Mouse (Mus musculus) CH12.LX (cell line): Measurements from ENCODE around the gene Hacd4. TPM values are rescaled to one million over a fixed set of nuclear protein-coding genes. Genes with fewer than 3 reads are reported as not detected.

Source experiments
- DNase-seq: peaks from one replicate; pipeline ENCODE4 v3.0.0-alpha.2; 2013; ENCODE audit errors: extremely low read depth
- H3K27ac ChIP-seq: 2 replicates; pipeline ENCODE4 v1.5.1; 2012; ENCODE audit warnings: low read depth, mild to moderate bottlenecking, control low read depth, moderate library complexity; ENCODE audit not compliant: insufficient read depth
- H3K27me3 ChIP-seq: replicated peaks from 2 replicates; pipeline ENCODE3; 2012; ENCODE audit warnings: inconsistent platforms
- H3K36me3 ChIP-seq, 2 experiments: replicated peaks in 1 of 2; 2 replicates each; pipeline versions ENCODE3 to v1.6.1; 2012; ENCODE audit warnings: inconsistent platforms in 1 of 2, low read length in 1 of 2, mild to moderate bottlenecking in 1 of 2, mixed read lengths in 1 of 2, moderate library complexity in 1 of 2; ENCODE audit not compliant: control insufficient read depth in 1 of 2, insufficient read depth in 1 of 2
- H3K4me1 ChIP-seq, 2 experiments: 2 replicates each; pipeline ENCODE4 v1.6.1; 2012; ENCODE audit warnings: inconsistent platforms in 1 of 2, moderate library complexity in 1 of 2; ENCODE audit not compliant: insufficient read depth in 2 of 2, control insufficient read depth in 1 of 2
- H3K4me2 ChIP-seq: 2 replicates; pipeline ENCODE4 v1.6.1; 2012; ENCODE audit warnings: low read depth, mild to moderate bottlenecking, control low read depth; ENCODE audit not compliant: poor library complexity, insufficient read depth, severe bottlenecking
- H3K4me3 ChIP-seq, 3 experiments: fragments of 150-350 bp in 1 of 3; sonication (generic) in 1 of 3; replicated peaks in 1 of 3; 2 replicates each; pipeline versions ENCODE3 to v1.5.1; 2011 to 2012; ENCODE audit warnings: low read depth in 2 of 3, low read length in 2 of 3, mild to moderate bottlenecking in 2 of 3, moderate library complexity in 2 of 3, control low read depth in 1 of 3, improper control_type of control experiment in 1 of 3, inconsistent platforms in 1 of 3, mixed read lengths in 1 of 3; ENCODE audit not compliant: poor library complexity in 1 of 3
- H3K79me2 ChIP-seq: replicated peaks from 2 replicates; pipeline ENCODE4 v1.6.1; 2012; ENCODE audit warnings: mild to moderate bottlenecking, moderate library complexity; ENCODE audit not compliant: control insufficient read depth, poor library complexity, insufficient read depth, severe bottlenecking; ENCODE audit errors: extremely low read depth
- H3K9ac ChIP-seq: 2 replicates; pipeline ENCODE4 v1.6.1; 2012; ENCODE audit warnings: low read depth, mild to moderate bottlenecking, control low read depth, moderate library complexity; ENCODE audit not compliant: insufficient read depth
- H3K9me3 ChIP-seq: replicated peaks from 2 replicates; pipeline ENCODE3; 2012; ENCODE audit warnings: low read length, inconsistent platforms, mixed read lengths
- CHD2 ChIP-seq: IDR thresholded peaks from 2 replicates; pipeline ENCODE4 v1.6.1; 2011; ENCODE audit warnings: low read length, improper control_type of control experiment
- E2F4 ChIP-seq: IDR thresholded peaks from 2 replicates; pipeline ENCODE4 v1.6.1; 2011; ENCODE audit warnings: low read depth, low read length, improper control_type of control experiment; ENCODE audit not compliant: insufficient replicate concordance
- ELF1 ChIP-seq: IDR thresholded peaks from 2 replicates; pipeline ENCODE4 v1.6.1; 2014; ENCODE audit warnings: low read depth, mild to moderate bottlenecking, inconsistent platforms, low read length, improper control_type of control experiment
- EP300 ChIP-seq: IDR thresholded peaks from 2 replicates; pipeline ENCODE4 v1.6.1; 2011; ENCODE audit warnings: low read length, improper control_type of control experiment
- ETS1 ChIP-seq: conservative IDR thresholded peaks from 2 replicates; pipeline ENCODE4 v1.6.1; 2012; ENCODE audit warnings: low read depth, mild to moderate bottlenecking, inconsistent platforms, low read length, improper control_type of control experiment, moderate library complexity
- GABPA ChIP-seq: IDR thresholded peaks from 2 replicates; pipeline ENCODE4 v1.6.1; 2012; ENCODE audit warnings: low read depth, low read length, improper control_type of control experiment, inconsistent platforms; ENCODE audit not compliant: insufficient replicate concordance
- IRF4 ChIP-seq: IDR thresholded peaks from 2 replicates; pipeline ENCODE4 v1.6.1; 2014; ENCODE audit warnings: low read depth, mild to moderate bottlenecking, inconsistent platforms, low read length, improper control_type of control experiment
- JUN ChIP-seq: IDR thresholded peaks from 2 replicates; pipeline ENCODE4 v1.6.1; 2011; ENCODE audit warnings: low read depth, mild to moderate bottlenecking, low read length, improper control_type of control experiment, moderate library complexity; ENCODE audit not compliant: insufficient read depth
- JUND ChIP-seq: conservative IDR thresholded peaks from 2 replicates; pipeline ENCODE4 v1.6.1; 2011; ENCODE audit warnings: low read depth, low read length, improper control_type of control experiment
- KAT2A ChIP-seq: IDR thresholded peaks from 2 replicates; pipeline ENCODE4 v1.6.1; 2012; ENCODE audit warnings: low read length, improper control_type of control experiment, inconsistent platforms; ENCODE audit not compliant: insufficient replicate concordance
- MAFK ChIP-seq: IDR thresholded peaks from 2 replicates; pipeline ENCODE4 v1.6.1; 2011; ENCODE audit warnings: low read length, improper control_type of control experiment; ENCODE audit not compliant: insufficient replicate concordance
- MAX ChIP-seq: IDR thresholded peaks from 2 replicates; pipeline ENCODE4 v1.6.1; 2011; ENCODE audit warnings: low read length, improper control_type of control experiment
- MAZ ChIP-seq: IDR thresholded peaks from 2 replicates; pipeline ENCODE4 v1.6.1; 2012; ENCODE audit warnings: low read depth, mild to moderate bottlenecking, inconsistent platforms, low read length, improper control_type of control experiment, moderate library complexity
- MEF2A ChIP-seq: IDR thresholded peaks from 2 replicates; pipeline ENCODE4 v1.6.1; 2014; ENCODE audit warnings: low read depth, mild to moderate bottlenecking, inconsistent platforms, low read length, improper control_type of control experiment, borderline replicate concordance
- MYC ChIP-seq: IDR thresholded peaks from 2 replicates; pipeline ENCODE4 v1.6.1; 2011; ENCODE audit warnings: low read depth, mild to moderate bottlenecking, improper control_type of control experiment, low read length
- NELFE ChIP-seq: IDR thresholded peaks from 2 replicates; pipeline ENCODE4 v1.6.1; 2011; ENCODE audit warnings: low read depth, low read length, improper control_type of control experiment
- PAX5 ChIP-seq: IDR thresholded peaks from 2 replicates; pipeline ENCODE4 v1.6.1; 2012; ENCODE audit warnings: low read length, inconsistent platforms, mixed read lengths
- SIN3A ChIP-seq: IDR thresholded peaks from 2 replicates; pipeline ENCODE4 v1.6.1; 2012; ENCODE audit warnings: low read length, improper control_type of control experiment, inconsistent platforms
- SMC3 ChIP-seq: IDR thresholded peaks from 2 replicates; pipeline ENCODE4 v1.6.1; 2011; ENCODE audit warnings: low read depth, low read length, improper control_type of control experiment
- USF2 ChIP-seq: conservative IDR thresholded peaks from 2 replicates; pipeline ENCODE4 v1.6.1; 2011; ENCODE audit warnings: low read depth, low read length, improper control_type of control experiment
- ZMIZ1 ChIP-seq: IDR thresholded peaks from 2 replicates; pipeline ENCODE4 v1.6.1; 2012; ENCODE audit warnings: low read depth, mild to moderate bottlenecking, inconsistent platforms, low read length, improper control_type of control experiment
- ZNF384 ChIP-seq: IDR thresholded peaks from 2 replicates; pipeline ENCODE4 v1.6.1; 2012; ENCODE audit warnings: low read depth, low read length, improper control_type of control experiment, inconsistent platforms
- dilution Hi-C: fragments of 300-500 bp; cut with MboI; formaldehyde crosslinking; loops from 2 replicates; pipeline ENCODE4 v1.14.3; 2020; ENCODE audit warnings: low sequenced_read_pairs; ENCODE audit not compliant: extremely low pct_unique_long_range_greater_than_20kb, extremely low pct_ligation_motif_present
- in situ Hi-C: fragments of 300-500 bp; cut with MboI; formaldehyde crosslinking; loops from 3 replicates; pipeline ENCODE4 v1.14.3; 2019; ENCODE audit warnings: low sequenced_read_pairs, low pct_ligation_motif_present, low pct_unique_long_range_greater_than_20kb, mixed read lengths
- polyA plus RNA-seq: library from polyadenylated mRNA; unstranded; fragments of >175 nt; gene quantifications from 2 replicates; pipeline ENCODE4 v1.2.1, GENCODE M21; 2012; ENCODE audit warnings: low read depth; ENCODE audit not compliant: insufficient read length
- total RNA-seq, 2 experiments: library from RNA; depleted of rRNA; stranded (reverse); fragments of 300-350 nt in 1 of 2; fragments of >200 nt in 1 of 2; gene quantifications; 2 replicates each; pipeline ENCODE4 v1.2.3; 2012 to 2014

Hacd4 gene
- total and polyA plus RNA-seq, 3 experiments, result 0.17 TPM; not detected in 2

DNA sequence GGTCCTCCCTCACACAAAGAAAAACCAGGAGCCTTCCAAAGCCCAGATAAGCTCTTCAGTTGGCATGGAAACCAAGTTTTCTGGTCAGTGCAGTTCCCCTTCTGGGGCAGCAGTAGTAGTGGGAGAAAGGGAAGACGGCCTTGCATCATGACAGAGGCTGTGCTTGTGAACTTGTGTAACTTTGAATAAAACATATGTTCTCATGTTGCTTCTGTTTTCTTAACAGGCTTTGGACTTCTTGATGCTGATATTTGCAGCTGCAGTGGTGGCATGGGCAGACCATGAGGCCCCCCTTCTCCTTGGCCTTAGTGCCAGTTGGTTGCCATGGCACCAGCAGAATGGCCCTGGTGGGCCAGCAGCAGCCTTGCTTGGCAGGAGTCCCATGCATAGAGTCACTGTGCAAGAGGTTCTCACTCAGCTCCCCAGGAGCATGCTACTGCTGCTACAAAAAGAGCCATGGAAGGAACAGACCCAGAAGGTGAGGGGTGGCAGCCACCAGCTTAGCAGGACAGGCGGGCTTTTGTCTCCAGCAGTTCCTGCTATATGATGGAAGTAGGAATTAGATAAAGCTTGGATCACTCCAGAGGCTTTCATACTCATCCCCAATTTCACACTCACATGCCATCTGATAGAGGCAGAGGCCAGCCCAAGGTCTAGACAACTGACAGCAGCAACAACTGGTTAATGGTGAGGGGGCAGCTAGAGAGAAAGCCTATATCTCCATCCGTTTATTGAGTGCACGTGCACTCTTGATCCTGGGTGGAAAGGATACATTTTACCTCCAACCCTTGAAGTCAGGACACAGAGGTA, 31.6 kb downstream of the Hacd4 start:
- H3K27ac ChIP-seq, result no peak overlapping the region
- no peak overlapping the region for H3K9ac ChIP-seq
- DNase-seq, result no peak
- no peak overlapping the region for H3K4me2 ChIP-seq
- peaks cover 2 to 21% of the 10 kb centered on the region in 2 experiments for H3K36me3 ChIP-seq
- H3K4me1 ChIP-seq, result peaks cover 0 to 16% of the 10 kb centered on the region in 2 experiments; a peak in 2 of 4 replicates
- H3K27me3 ChIP-seq, result no peaks in the 10 kb centered on the region
- in situ Hi-C loops (no loop called here), dilution Hi-C loops (no loop called here)
- no peaks in the 10 kb centered on the region for H3K9me3 ChIP-seq
- no peaks in the 10 kb centered on the region for H3K79me2 ChIP-seq
- TF ChIP-seq USF2, result no peak
- no peak for TF ChIP-seq ZMIZ1
- H3K4me3 ChIP-seq, result no peak overlapping the region

DNA sequence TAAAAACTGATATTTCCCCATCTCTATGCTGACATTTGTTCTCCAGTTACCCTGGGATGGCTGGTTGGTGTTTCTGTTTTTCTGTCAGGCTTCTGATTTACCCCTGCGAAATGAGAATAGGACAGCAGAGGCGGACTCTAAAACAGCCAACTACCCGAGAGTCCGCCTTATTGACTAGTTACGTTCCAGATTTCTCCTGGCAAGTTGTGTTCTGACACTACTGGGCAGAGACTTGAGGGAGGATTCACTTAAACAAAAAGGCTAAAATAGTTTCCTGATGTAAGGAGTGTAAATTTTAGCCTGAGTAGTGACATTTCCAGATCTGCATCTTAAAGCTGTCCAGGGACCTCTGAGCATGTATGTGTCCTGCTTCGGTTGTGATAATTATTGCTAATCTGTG, 35.8 kb downstream of the Hacd4 start:
- TF ChIP-seq KAT2A, result no peak
- no peak for TF ChIP-seq JUN
- no peak for TF ChIP-seq E2F4
- no peak for TF ChIP-seq USF2
- TF ChIP-seq CHD2, result no peak
- no peak for TF ChIP-seq MAZ
- no peak for TF ChIP-seq ELF1
- H3K9ac ChIP-seq, result no peak overlapping the region
- no peak overlapping the region for H3K27ac ChIP-seq
- H3K27me3 ChIP-seq, result no peaks in the 10 kb centered on the region
- in situ Hi-C loops (no loop called here), dilution Hi-C loops (no loop called here)
- H3K9me3 ChIP-seq, result no peaks in the 10 kb centered on the region
- no peak overlapping the region for H3K4me3 ChIP-seq
- no peak overlapping the region for H3K4me2 ChIP-seq
- H3K79me2 ChIP-seq, result no peaks in the 10 kb centered on the region
- peaks cover 0 to 7% of the 10 kb centered on the region in 2 experiments; a peak in 2 of 4 replicates for H3K4me1 ChIP-seq
- DNase-seq, result no peak
- H3K36me3 ChIP-seq, result peaks cover 2 to 19% of the 10 kb centered on the region in 2 experiments

DNA sequence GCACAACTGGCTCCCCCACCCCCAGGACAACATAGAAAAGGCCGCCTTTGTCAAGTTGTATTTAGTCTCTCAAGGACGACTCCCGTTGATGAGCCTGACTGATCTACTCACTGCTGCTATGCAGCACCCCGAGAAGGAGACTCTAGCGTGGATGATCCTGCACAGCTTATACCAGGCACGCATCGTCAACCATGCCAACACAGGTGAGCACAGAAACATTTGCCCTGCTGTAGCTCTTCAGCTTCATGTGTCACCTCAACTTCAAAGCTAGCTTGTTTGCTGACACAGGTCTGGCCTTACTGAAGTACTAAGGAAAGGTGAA, 37.8 kb downstream of the Hacd4 start:
- Histone ChIP-seq H3K27me3 (no peaks in the 10 kb centered on the region), H3K36me3 (peaks cover 2 to 10% of the 10 kb centered on the region in 2 experiments), H3K9me3 (no peaks in the 10 kb centered on the region), H3K9ac (no peak overlapping the region), H3K27ac (no peak overlapping the region), H3K4me1 (peaks cover 0 to 9% of the 10 kb centered on the region in 2 experiments; a peak in 2 of 4 replicates), H3K4me3 (no peak overlapping the region), H3K79me2 (no peaks in the 10 kb centered on the region), H3K4me2 (no peak overlapping the region)
- TF ChIP-seq ZNF384 (no peak), MAX (no peak), MYC (no peak), ZMIZ1 (no peak), MAFK (no peak), SIN3A (no peak), IRF4 (no peak), ETS1 (no peak), MAZ (no peak), MEF2A (no peak), GABPA (no peak), JUND (no peak), ELF1 (no peak), NELFE (no peak), E2F4 (no peak), EP300 (no peak), KAT2A (no peak), PAX5 (no peak), CHD2 (no peak), SMC3 (no peak)
- dilution Hi-C loops (no loop called here), in situ Hi-C loops (no loop called here)
- no peak for DNase-seq
